In the genomic region with DNA sequence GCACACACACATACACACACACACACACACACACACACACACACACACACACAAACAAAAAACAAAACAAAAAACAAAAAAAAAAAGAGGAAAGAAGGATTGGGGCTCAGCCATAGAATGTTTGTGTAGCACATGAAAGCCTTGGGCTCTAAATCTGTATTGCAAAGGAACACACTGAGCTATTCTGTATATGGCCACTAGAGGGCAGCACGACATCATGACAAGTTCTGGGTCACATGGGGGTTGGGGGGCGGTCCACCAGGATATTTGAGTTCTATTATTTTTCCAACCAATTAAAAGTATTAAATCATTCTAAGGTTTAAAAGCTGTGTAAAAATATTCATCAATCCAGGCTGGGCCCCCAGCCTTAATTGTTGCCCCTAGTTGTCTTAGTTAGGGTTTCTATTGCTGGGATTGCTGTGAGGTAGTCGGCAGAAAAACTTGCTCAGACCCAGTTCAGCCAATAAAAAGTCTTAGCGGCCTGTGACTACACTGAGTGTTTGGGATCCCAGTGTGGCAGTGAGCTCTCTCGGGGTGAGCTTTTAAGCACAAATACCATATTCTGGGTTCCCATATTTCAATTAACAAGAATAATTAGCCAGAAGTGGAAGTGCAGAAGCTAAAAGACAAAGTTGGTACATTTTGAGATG, we compare ENCODE assay signal across 8 mouse cellular contexts. TPM values are rescaled to one million over a fixed set of nuclear protein-coding genes. Genes with fewer than 3 reads are reported as not detected.
A peak's percentile ranks its signal among the peaks of the same experiment; 100 is the strongest.
DNase-seq lines count a peak whose midpoint lies in the region; ATAC-seq lines count a peak whose summit lies in the region.

No protein-coding gene starts in this region.

- no peak overlapping the region for H3K27ac ChIP-seq in forebrain, embryonic 14.5 days (ENCODE audit: low read depth, low read length)

- 0 out of 2 replicates have a peak overlapping the region, but pooled peaks have one; percentile 8 for H3K4me2 ChIP-seq in forebrain, embryonic 14.5 days (ENCODE audit: low read length)

- peak; percentile 76 for ATAC-seq in forebrain, embryonic 14.5 days

- peak; percentile 66 for DNase-seq in MN1 (ENCODE audit: low spot score)
- DNase-seq in c-Kit-positive CD71-negative TER-119-negative erythroid progenitor cells, embryonic 14.5 days (ENCODE audit: low read depth) = peak; percentile 67
- peak; percentile 86 for DNase-seq in forebrain, embryonic 14.5 days (ENCODE audit: low spot score)
- peak; percentile 87 for DNase-seq in heart, postnatal 4 days
- DNase-seq in layer of hippocampus, postnatal 10 days (ENCODE audit: low spot score in 2 of 2) = peak; percentile 79 to 83
- peak; percentile 80 for DNase-seq in lung, postnatal 25 days (ENCODE audit: low spot score)
- peak; percentile 71 to 83 for DNase-seq in right cerebral cortex, postnatal 10 days (ENCODE audit: low spot score in 2 of 2)
- DNase-seq in yolk sac, embryonic 10.5 days (ENCODE audit: low spot score) = peak; percentile 62

- 0 out of 2 replicates have a peak, but pooled peaks cover 3% of the 10 kb centered on the region for H3K27me3 ChIP-seq in forebrain, embryonic 14.5 days (replicated peaks; ENCODE audit: control insufficient read depth, insufficient read depth, low read length)

- no peak overlapping the region for H3K4me3 ChIP-seq in forebrain, embryonic 14.5 days (ENCODE audit: low read depth, low read length)

- no peaks in the 10 kb centered on the region for H3K36me3 ChIP-seq in forebrain, embryonic 14.5 days (ENCODE audit: control insufficient read depth, insufficient read depth, low read length)

- no peak overlapping the region for H3K9ac ChIP-seq in forebrain, embryonic 14.5 days (ENCODE audit: low read length)

- H3K4me1 ChIP-seq in forebrain, embryonic 14.5 days (ENCODE audit: control insufficient read depth, insufficient read depth, low read length) = no peaks in the 10 kb centered on the region

- 23% methylated on average over 5 of the region's 5 CpGs for WGBS in forebrain, embryonic 14.5 days

- H3K9me3 ChIP-seq in forebrain, embryonic 14.5 days (replicated peaks; ENCODE audit: control insufficient read depth, low read length) = no peaks in the 10 kb centered on the region

RNA-seq across cellular contexts. Expression of a gene that starts 16.0 kb away (rescaled TPM):
- polyA plus RNA-seq in forebrain, embryonic 14.5 days (2014; fragmentation: Nextera tagmentation; extraction: Ambion mirVana) = 4.8 and 5.2 TPM in 2 replicates
- total RNA-seq in heart, postnatal 4 days (2021) = 10 to 100 TPM; 12.7 to 14.5 TPM
- total RNA-seq in layer of hippocampus, postnatal 10 days (2021) = 10 to 100 TPM; 11.1 to 13.2 TPM
